Mouse (Mus musculus) small intestine, adult 10 weeks (tissue): ENCODE data around the gene Olfr582. TPM values are rescaled to one million over a fixed set of nuclear protein-coding genes. Genes with fewer than 3 reads are reported as not detected.

Experiments
- polyA plus RNA-seq: library from polyadenylated mRNA; stranded (reverse); fragments of 350-450 nt; fragmentation: Illumina TruSeq; extraction: RNeasy Lipid Tissue Mini Kit (QIAGEN cat#74804); gene quantifications from one replicate; pipeline ENCODE4 v1.2.3, GENCODE M21; 2014; ENCODE audit warnings: low replicate concordance

Gene Olfr582
- not detected for polyA plus RNA-seq

GRCm38 (mm10) chr7:103037724-103038123, at the start of gene Olfr582:
TSS of gene Olfr582 (plus strand) at chr7:103038024.

GRCm38 (mm10) chr7:102989224-102989623, 48.6 kb upstream of the Olfr582 start, which contains the start of gene Olfr578:
TSS of gene Olfr578 (minus strand) at chr7:102989324.

GRCm38 (mm10) chr7:103051000-103051399, 13.2 kb downstream of the Olfr582 start, which contains the start of gene Olfr583:
TSS of gene Olfr583 (plus strand) at chr7:103051300.

GRCm38 (mm10) chr7:103081585-103081984, 43.8 kb downstream of the Olfr582 start, which contains the start of gene Olfr584:
TSS of gene Olfr584 (plus strand) at chr7:103081885.

Other genes with a start within 250 kb of the Olfr582 start
- gene Olfr564, start 234.5 kb upstream of the Olfr582 start, polyA plus RNA-seq, result not detected
- not detected for gene Olfr566, start 179.3 kb upstream of the Olfr582 start, polyA plus RNA-seq
- not detected for gene Olfr568, start 160.9 kb upstream of the Olfr582 start, polyA plus RNA-seq
- gene Olfr569, start 147.1 kb upstream of the Olfr582 start, polyA plus RNA-seq, result not detected
- gene Olfr570, start 143.4 kb upstream of the Olfr582 start, polyA plus RNA-seq, result not detected
- not detected for gene Olfr571, start 120.5 kb upstream of the Olfr582 start, polyA plus RNA-seq
- gene Olfr572, start 113.6 kb upstream of the Olfr582 start, polyA plus RNA-seq, result not detected
- not detected for gene Olfr573-ps1, start 95.4 kb upstream of the Olfr582 start, polyA plus RNA-seq
- not detected for gene Olfr574, start 89.6 kb upstream of the Olfr582 start, polyA plus RNA-seq
- gene Olfr575, start 79.2 kb upstream of the Olfr582 start, polyA plus RNA-seq, result not detected
- not detected for gene Olfr576, start 75.4 kb upstream of the Olfr582 start, polyA plus RNA-seq
- gene Olfr577, start 62.1 kb upstream of the Olfr582 start, polyA plus RNA-seq, result not detected
- gene Olfr578, start 48.7 kb upstream of the Olfr582 start, polyA plus RNA-seq, result not detected
- not detected for gene Olfr583, start 13.3 kb downstream of the Olfr582 start, polyA plus RNA-seq
- not detected for gene Olfr584, start 43.9 kb downstream of the Olfr582 start, polyA plus RNA-seq
- not detected for gene Olfr585, start 59.7 kb downstream of the Olfr582 start, polyA plus RNA-seq
- gene Olfr586, start 87.6 kb downstream of the Olfr582 start, polyA plus RNA-seq, result not detected
- not detected for gene Olfr588-ps1, start 102.9 kb downstream of the Olfr582 start, polyA plus RNA-seq
- not detected for gene Olfr589, start 118.3 kb downstream of the Olfr582 start, polyA plus RNA-seq
- gene Olfr591, start 140.3 kb downstream of the Olfr582 start, polyA plus RNA-seq, result not detected
- gene Olfr592, start 146.8 kb downstream of the Olfr582 start, polyA plus RNA-seq, result not detected
- gene Olfr593, start 173.8 kb downstream of the Olfr582 start, polyA plus RNA-seq, result not detected
- gene Olfr594, start 179.0 kb downstream of the Olfr582 start, polyA plus RNA-seq, result not detected
- gene Usp17ld, start 214.5 kb downstream of the Olfr582 start, polyA plus RNA-seq, result not detected